Comparison of ENCODE assay signal across 24 mouse cellular contexts in the genomic region with DNA sequence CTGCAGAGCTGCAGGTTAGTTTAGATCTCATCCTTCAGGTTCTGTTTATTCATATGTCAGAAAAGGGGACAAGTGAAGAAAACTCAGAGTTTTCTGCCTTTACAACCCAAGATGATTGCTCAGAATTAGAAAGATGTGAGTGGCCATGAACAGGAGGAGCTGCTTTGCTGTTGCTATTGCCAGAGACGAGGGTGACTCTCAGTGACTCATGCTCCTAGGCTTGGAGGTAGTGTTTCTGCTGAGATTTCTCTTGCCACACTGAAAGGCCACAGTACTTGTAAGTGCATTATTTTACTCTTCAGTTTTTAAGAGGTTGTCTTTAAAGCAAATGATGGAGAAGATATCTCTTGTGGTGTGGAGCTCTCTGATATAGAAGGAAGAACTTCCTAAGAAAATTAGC.
"Had no signal": no experiment of that assay in that cellular context is flagged by ENCODE, and none has a peak within 500 bp of the region (broad histone marks: within the 10 kb centered on the region; RNA-seq: fewer than 3 reads in every experiment).

No protein-coding gene starts in this region.

- H3K4me2 ChIP-seq: heart, embryonic 12.5 days; hindbrain, embryonic 12.5 days; hindbrain, embryonic 14.5 days; intestine, embryonic 15.5 days; limb, embryonic 13.5 days; limb, embryonic 15.5 days; liver, embryonic 12.5 days had no signal

- DNase-seq: gastrocnemius, postnatal 25 days; heart, postnatal 10 days; heart, postnatal 4 days; kidney, adult 18-20 months; kidney, adult 8-10 months; kidney, postnatal 10 days; kidney, postnatal 25 days; kidney, postnatal 4 days; layer of hippocampus, postnatal 36 days; left cerebral cortex, postnatal 4 days had no signal

- H3K9ac ChIP-seq: heart, embryonic 12.5 days; hindbrain, embryonic 12.5 days; hindbrain, embryonic 14.5 days; intestine, embryonic 15.5 days; limb, embryonic 13.5 days; limb, embryonic 15.5 days; liver, embryonic 12.5 days; liver, embryonic 14.5 days had no signal

- H3K27ac ChIP-seq: heart, embryonic 10.5 days; hindbrain, embryonic 10.5 days; hindbrain, embryonic 12.5 days; hindbrain, embryonic 14.5 days; intestine, embryonic 15.5 days; layer of hippocampus, adult 2 months; limb, embryonic 13.5 days; limb, embryonic 15.5 days; liver, embryonic 12.5 days; liver, embryonic 14.5 days had no signal

- H3K4me3 ChIP-seq: heart, embryonic 10.5 days; heart, embryonic 12.5 days; hindbrain, embryonic 10.5 days; hindbrain, embryonic 12.5 days; intestine, embryonic 15.5 days; layer of hippocampus, adult 2 months; limb, embryonic 13.5 days; limb, embryonic 15.5 days; liver, embryonic 12.5 days had no signal

- H3K9me3 ChIP-seq: heart, embryonic 10.5 days; heart, embryonic 12.5 days; hindbrain, embryonic 10.5 days; hindbrain, embryonic 12.5 days; intestine, embryonic 15.5 days; limb, embryonic 13.5 days; limb, embryonic 15.5 days; liver, embryonic 12.5 days had no signal

- ATAC-seq: hindbrain, embryonic 16.5 days; inflammation-experienced regulatory T-cells, adult 6 months; intestine, embryonic 15.5 days; intestine, postnatal 0 days; liver, embryonic 12.5 days had no signal

- H3K36me3 ChIP-seq: hindbrain, embryonic 10.5 days; hindbrain, embryonic 12.5 days; intestine, embryonic 15.5 days; limb, embryonic 13.5 days; limb, embryonic 15.5 days had no signal

- H3K4me1 ChIP-seq: hindbrain, embryonic 12.5 days; intestine, embryonic 15.5 days; liver, embryonic 12.5 days had no signal

- H3K27me3 ChIP-seq: heart, embryonic 12.5 days; hindbrain, embryonic 12.5 days; intestine, embryonic 15.5 days; limb, embryonic 13.5 days; limb, embryonic 15.5 days; liver, embryonic 12.5 days had no signal
